Mouse (Mus musculus): ENCODE results near the gene Gdf7. TPM values are rescaled to one million over a fixed set of nuclear protein-coding genes. Genes with fewer than 3 reads are reported as not detected.

Gdf7 gene
- total RNA-seq, 2 experiments from 2014 or later: 0.48 TPM; not detected in 1

DNA sequence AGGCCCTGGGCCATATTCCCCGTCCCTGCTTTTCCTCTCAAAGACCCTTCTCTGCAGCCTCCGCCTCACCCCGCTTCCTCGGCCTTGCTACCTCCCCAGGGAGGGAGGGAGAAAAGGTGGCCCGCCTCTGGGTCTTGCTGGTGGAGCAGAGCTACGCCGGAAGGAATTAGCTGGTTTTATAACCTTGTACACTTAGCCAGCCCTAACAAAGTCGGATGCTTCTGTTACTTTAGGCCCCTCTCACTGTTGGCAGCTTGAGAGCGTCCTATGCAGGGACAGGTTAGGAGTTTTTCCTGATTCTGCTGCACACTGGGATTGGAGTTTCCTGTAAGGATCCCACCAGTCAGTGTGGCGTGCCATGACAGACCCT, 1.7 kb downstream of the Gdf7 start:
- intact Hi-C loops (cut with DNase I): no loop called here
- DNase-seq: no peak

DNA sequence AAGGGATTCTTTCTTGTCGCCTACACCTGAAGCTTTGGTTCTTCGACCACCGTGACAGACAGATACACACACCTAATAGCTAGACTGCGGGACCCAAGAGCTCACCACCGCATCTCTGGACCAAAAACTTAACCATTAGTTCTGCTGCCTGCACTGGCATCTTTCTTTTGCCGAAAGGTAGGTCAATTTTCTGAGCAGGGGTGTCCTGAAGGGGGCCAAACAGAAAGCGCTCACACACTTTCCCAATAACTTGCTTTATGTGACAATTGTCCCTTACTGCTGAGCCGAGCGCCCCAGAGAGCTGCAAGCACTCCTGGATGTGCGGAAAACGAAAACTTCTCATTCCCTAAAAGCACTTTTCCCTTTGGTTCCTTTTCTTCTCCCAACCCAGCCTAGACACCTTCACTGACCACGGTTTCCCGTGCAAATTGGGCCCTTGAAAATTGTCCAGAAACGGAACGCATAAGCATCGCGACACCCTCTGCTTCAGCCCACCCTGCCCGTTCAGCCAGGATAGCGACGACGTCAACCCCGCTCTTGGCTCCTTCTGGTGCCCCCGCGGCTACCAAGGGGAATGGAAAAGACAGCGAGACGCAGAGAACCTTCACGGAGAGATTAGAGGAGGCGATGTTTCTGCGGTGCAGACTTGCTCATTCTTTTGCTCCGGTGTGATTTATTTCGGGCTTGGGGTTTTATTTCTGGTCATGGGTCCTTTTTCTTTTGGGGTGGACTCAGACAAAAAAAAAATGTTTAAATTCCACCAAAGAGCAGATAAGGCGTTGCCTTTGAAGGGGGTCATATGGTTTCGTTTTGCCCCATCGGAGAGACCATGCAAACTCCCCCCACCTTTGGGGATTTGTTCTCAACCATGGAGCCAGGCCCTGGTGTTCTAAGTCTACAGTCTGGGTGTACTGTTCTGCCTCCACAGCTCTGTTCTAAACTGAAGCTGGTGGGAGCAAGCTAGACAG, 2.3 kb downstream of the Gdf7 start:
- intact Hi-C loops (cut with DNase I): no loop called here
- DNase-seq: no peak

DNA sequence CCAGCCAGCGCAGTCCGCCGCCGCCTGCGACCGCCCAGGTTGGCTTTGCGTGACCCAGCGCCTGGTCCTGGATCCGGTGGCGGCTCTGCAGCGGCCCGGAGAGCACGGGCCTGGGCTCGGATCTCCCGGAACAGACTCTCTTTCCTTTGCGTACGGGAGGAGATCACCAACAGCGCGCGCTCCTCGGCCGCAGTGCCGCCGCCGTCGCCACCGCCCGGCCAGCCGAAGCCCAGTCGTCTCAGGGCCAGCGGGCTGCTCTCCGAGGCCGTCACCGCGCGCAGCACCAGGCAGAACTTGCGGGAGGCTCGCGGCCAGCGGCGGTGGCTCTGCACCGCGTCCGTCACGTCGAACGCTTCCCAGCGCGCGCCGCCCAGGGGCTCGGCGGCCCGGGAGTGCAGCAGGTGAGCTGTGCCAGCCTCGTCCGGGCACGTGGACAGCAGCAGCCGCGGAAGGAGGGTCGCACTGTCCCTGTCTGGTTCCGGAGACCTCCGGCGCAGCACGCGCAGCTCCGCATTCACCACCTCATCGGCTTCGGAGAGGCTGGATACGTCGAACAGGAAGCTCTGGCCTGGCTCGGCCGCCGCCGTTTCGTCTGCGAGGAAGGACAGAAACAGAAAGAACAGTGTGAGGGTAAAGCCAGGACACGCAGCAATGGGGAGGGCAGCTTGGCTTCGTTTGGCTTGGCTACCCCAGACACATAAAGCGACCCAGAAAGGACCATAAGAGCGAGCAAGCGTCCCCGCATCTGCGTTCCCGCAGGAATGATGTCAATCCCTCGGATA, 3.2 kb downstream of the Gdf7 start:
- DNase-seq: no peak
- intact Hi-C loops (cut with DNase I): no loop called here

DNA sequence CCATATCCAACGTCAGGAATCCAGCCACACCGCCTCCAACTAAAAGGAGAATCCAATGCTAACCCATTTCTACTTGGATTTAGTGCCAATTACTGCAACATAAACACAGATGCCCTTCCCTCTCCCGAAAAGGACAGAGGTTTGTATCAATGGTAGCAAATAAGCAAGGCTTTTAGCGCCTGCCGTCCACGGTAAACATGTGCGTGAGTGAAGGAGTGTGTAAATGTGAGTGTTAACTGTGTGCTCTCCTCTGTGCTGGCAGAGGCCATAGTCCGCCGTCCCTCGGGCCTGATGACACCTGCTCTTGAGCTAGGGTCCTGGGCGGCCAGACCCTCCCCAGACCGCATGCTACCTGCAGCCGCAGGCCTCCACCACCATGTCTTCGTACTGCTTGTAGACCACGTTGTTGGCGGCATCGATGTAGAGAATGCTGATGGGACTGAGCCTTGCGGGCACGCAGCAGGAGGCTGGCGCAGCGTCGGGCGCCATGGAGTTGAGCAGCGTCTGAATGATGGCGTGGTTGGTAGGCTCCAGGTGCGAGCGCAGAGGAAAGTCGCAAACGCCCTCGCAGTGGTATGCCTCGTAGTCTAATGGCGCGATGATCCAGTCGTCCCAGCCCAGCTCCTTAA, 4.1 kb downstream of the Gdf7 start:
- no peak for DNase-seq
- intact Hi-C loops (cut with DNase I): no loop called here

DNA sequence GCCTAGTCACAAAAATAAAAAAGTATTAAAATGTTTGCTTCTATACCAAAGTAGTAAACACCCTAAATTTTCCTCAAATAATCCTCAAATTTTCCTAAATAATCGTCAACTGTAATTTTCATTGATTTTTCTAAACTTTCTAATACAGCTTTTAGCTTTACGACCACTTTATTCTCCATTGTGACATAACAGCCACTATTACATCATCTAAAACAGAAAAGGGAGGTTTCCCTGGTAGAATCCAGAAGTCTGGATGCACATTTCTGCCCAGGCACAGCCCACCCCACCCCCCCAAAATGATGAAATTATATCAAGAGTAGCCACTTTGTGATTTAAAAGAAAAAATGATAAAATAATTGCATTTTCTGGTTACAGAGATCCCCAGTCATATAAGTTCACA, 5.6 kb downstream of the Gdf7 start:
- intact Hi-C loops (cut with DNase I): no loop called here
- no peak for DNase-seq

DNA sequence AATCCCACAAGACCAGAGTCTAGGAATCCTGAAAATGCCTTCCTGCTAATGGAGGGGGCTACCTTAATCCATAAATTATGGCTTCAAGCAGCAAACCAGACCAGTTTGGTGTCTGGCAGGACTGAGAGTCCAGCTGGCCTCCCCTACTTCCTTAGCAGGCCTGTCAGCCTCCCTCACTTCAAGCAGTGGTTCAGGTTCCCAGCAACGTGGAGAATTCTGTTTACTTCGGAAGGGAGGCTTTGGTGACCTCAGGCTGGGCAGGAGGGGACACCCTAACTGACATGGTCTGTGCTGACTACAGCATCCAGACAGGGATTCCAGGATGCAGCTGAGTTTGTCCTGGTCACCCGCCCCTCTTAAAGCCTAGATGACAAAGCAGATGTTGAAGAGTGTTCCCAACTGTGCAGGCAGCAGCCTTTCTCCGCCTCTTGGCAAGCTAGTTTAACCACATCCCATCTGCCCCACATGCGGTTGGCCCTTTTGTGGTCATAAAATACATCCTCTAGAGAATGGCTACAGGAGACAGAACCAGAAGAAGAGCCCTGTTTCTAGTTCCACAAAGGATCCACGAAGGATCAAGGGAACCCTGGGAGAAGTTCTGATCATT, 6.3 kb downstream of the Gdf7 start:
- intact Hi-C loops (cut with DNase I): no loop called here
- DNase-seq: no peak

DNA sequence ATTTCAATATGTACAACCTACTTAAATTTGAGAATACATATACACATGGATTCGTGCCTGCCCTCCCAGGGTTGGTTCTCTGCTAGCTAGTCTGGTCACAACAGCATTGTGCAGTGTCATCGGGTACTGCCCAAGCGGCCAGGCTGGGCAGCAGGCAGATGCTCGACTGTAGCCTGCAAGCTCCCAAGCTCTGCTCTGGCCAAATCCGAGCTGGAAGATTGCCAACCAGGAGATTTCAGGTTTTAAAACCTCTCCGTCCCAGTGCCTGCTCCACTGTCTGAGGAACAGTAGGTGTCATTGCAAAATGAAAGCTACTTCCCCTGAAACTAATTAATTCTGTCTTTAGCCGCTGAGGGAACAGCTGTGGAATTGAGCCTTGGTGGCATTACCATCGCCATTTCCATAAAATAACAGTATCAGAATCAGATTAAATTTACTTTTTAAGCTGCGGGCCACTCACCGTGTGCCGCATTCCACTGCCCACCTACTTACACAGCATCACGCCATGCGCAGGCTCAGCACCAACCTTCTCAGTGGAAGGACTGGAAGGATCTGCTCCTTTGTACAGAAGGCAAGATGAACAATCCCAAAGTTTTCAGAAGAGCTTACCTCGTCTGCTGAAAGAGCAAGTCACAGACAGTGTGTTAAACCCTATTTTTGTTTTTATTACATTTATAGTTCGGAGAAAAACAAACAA, 10.4 kb downstream of the Gdf7 start:
- intact Hi-C loops (cut with DNase I): no loop called here
- DNase-seq: peak; percentile 26 to 38

DNA sequence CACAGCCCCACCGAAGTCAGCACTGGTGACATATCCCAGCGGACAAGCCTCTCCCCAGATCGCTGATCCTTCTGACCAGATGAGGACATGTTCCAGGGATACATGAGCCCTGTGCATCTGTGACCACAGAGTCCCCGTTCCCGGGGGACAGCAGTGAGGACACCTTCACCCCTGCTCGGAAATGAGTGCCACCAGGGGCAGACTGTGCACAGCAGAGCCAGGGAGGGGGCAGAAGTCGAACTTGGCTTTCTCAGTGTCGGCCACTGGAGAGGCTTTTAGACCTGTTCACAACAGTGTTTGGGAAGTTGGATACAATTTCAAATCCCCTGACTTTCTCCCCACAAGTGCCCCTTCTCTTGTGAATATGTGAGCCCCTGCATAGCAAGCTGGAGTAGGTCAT, 12.3 kb downstream of the Gdf7 start:
- intact Hi-C loops (cut with DNase I): no loop called here
- DNase-seq: no peak

DNA sequence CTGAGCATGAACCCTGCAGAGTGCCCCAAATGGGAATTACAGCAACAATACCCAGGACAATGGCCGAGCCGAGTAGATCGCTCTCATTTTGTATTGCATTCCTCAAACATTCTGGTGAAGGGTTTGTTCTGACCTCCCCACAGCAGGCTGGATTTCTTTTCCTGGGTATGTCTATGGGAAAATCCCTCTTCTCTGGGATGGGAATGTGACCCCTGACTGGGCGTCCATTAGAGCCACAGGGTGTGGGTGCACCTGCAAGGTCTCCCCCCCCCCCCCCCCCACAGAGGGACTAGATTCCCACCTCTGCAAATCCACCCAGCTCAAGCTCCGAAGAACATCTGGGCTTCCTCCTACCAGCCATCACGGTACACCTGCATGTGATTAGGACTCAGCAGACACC, 12.7 kb downstream of the Gdf7 start:
- intact Hi-C loops (cut with DNase I): no loop called here
- no peak for DNase-seq

DNA sequence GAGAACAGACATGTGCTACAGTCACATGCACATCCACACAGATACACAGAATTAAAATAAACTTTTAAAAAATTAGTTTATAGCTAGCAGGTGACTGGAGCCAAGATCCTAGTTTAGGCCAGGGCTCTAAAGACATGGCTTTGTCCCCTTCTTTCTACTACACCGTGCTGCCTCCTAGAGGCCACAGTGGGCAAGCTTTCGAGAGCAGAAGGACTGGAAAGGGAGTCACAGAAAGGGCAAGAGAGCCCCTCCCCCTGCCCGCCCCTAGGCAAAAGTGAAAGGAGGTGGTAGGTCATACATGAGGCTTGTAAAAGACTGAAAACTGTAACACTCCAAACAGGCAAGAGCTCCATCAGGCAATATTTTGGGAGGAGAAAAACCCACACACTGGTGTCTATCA, 13.8 kb downstream of the Gdf7 start:
- intact Hi-C loops (cut with DNase I): no loop called here
- peak in 1 of 2 experiments; percentile 14 for DNase-seq

DNA sequence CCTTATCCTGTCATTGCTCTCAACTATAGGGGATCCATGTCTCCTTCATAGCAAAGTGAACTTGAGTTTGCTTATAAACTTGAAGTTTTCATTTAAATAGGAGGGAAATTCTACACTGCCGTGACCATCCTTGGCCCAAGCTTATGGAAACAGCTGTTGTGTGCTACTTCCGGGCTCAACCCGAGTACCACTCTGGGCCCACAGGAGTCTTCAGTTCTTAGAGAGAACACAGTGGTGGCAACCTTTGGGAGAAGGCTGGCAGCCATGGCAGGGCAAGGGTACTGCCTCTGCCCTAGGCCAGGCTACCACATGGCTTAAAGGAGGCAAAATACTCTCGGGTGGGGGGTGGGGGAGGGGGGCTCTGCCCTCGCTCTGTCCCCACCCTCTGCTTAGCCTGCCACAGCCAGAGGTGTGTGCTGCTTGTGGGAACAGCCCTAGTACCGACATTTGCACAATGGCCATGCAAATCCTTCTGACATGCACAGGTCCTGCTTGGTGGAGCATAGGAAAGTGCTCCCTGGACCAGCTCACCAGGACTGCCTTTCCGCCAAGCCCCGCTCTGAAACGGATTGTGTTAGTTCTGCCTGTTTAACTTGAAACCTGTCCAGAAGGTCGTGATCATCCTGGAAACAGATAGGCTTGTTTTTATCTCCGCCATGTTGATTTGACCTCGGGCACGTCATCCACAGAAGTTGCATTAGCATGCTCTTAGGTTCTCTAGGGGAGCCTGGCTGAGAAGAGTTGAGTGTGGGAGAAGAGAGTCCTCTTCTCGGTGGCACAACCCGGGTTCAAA, 20.3 kb downstream of the Gdf7 start:
- intact Hi-C loops (cut with DNase I): no loop called here
- DNase-seq: no peak

DNA sequence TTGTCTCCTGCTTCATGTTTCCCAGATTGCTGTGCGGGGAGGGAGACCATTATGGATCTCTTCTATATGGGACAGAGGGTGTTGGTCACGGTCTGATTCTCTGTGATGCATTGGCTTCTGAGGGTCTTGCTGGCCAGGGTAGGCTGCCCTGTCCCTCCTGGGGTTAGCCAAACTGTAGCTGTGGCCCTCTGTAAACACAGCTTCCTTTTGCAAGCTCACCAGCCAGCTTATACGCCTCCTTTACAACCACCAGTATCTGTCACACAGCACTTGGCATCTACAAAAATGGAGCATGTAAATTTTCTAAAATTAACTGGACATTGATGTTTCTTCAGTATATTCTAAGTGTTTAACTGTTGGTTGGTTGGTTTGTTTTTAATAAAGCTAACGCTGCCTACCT, 26.3 kb downstream of the Gdf7 start:
- DNase-seq: no peak
- intact Hi-C loops (cut with DNase I): no loop called here

DNA sequence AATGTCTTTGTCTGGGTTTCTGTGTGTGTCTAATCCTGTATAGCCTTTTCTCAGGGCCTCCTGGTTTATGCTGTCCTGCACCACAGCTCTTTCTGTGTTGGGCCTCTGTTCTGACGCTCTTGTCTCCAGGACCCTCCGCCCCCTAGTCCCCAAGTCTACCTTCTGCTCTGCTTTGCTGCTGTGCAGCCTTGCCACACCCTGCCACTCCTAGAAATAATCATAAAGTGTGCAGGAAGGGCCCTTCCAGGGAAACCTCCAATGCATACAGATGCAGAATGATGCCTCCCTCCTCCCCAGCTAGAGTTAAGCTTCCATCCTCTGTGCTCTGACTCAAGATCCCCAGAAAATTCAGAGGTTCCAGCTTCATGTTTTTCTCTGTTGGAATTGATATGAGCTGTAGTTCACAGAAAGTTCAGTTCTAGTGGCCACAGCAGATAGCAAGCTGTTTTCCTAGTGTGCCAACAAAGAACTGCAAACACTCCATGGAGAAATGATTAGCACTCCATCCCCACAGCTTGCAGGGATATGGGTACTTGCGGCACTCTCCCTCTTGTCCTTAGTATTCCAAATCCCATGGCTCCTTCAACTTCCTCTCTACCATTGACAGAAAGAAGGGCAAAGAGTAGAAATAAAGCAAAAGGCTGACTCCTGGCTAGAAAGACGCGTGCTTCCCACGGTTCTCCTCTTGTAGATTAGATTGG, 28.1 kb downstream of the Gdf7 start:
- no peak for DNase-seq
- intact Hi-C loops (cut with DNase I): no loop called here

DNA sequence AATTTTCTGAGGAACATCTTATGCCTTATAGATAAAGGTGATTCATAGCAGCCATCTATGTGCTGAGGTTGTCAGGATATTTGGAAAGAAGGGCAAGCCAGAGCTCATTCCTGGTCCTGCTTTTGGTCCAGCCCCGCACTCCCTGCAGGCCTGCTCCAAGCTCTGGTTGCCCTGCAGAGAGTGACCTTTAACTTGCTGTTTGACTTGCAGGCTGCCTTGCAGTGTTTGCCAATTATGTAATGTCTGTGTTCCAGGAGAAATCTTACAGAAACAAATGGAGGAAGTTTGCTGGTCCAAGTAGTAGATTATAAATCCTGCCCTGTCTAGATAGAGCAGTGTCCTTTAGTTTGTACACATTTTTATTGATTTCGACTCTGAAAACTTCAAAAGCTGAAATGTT, 30.3 kb downstream of the Gdf7 start:
- no peak for DNase-seq
- intact Hi-C loops (cut with DNase I): no loop called here

DNA sequence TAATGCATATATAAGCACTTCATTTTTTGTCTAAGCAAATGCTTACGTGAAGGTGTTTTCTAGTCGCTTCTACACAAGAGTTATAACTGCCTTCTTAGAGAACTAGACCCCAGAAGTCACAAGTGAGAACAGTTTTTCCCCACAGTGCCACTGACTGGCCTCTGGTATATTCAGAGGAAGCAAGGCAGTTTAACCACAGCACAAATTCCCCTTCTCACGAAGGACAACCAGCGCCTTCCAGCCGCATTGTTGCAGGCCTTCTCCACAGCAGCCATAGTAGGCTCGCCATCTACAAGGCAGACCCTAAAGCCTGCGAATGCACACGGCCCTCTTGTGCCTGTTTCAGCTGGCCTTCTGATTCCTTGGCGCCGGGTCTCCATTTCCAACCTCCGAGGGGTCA, 32.1 kb downstream of the Gdf7 start:
- DNase-seq: no peak
- intact Hi-C loops (cut with DNase I): no loop called here

DNA sequence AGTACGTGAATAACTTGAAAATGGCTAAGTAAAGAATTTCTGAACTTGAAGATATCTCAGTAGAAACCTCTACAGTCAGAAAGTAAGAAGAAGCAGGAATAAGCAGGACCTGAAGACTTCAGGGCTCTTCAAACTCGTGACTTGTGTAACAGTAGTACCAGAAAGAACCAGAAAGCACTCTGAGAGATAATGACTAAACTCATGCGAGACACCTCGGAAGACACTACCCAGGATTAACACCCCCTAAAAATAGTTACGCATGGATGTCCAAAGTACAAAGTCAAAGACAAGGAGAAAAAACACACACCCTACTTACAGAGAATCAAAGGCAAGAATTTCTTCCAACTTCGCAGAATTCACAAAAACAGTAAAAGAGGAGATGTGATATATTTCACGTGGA, 35.4 kb downstream of the Gdf7 start:
- intact Hi-C loops (cut with DNase I): no loop called here
- DNase-seq: no peak

DNA sequence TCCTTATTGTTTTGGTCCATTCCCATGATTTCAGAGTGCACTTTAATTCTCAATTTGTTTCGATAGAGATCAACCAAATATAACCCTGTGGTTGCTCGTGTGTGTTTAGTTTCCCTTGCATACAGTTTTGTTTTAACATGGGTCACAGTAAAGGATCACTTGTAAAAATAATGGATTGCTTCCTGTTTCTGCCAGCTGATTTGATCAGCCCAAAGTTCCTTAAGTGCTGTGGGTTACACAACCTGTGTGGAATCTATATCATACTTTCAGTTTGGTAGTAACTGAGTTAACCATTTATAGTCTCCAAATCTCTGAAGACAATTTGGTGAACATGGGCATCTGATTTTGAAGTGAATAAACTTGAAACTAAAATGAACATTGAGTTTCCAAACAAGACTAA, 41.5 kb downstream of the Gdf7 start:
- DNase-seq: no peak
- intact Hi-C loops (cut with DNase I): no loop called here
